Mouse (Mus musculus): ENCODE data around the gene Vil1. TPM values are rescaled to one million over a fixed set of nuclear protein-coding genes. Genes with fewer than 3 reads are reported as not detected.
A peak's percentile ranks its signal among the peaks of the same experiment; 100 is the strongest.

The Vil1 gene
- total RNA-seq (2014; rRNA removed) (0.38 and 0.80 TPM in 2 replicates), polyA plus RNA-seq (2015; fragmentation: Nextera tagmentation; extraction: Ambion mirVana) (0.31 and 0.43 TPM in 2 replicates)

DNA sequence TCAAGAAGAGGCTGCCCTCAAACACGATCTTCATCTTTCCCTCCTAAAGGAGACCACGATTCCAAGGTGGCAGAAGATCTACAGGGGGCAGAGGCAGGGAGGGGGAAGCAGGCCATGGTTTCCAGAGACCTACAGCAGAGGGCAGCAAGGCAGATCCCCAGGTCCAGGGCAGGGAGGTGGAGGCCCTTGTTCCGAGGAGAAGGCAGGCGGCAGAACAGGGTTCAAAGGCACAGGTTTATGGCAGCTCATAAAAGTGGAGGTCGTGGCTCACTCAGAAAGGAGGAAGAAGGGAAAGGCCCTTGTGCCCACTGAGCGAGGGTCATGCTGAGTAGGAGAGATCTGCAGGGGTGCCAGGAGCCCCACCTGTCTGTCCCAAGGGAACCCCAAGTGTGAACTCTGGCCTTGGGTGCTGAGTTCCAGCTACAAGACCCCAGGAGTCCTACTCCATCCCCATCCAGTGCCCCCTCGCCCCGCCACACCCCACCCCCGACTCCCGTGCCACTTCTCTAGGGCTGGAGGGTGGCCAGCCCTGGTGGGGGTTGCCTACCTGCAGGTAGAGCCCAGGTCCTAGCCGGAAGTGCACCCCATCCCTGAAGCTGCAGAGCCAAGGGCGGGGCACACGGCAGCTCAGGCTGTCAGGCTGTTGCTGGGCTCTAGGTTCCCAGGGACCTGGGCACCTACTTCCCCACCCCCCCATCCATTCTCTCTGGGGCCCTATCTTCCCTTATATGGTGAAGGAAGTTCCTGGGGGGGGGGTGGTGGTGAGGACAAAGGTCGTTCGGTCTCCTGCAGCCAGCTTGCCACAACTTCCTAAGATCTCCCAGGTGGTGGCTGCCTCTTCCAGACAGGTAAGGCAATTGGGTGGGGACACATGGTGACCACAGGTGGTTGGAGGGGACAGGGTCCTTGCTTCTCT lies at the start of gene Vil1:
Gene Vil1, plus strand, starts transcription at position 788 of the 916 bp plus-strand sequence.
- Histone ChIP-seq H3K9ac (replicated peaks; ENCODE audit: low read length, poor library complexity, severe bottlenecking) (no peak within 1 kb of the TSS), H3K36me3 (ENCODE audit: insufficient read depth, low read length) (no peaks in the 10 kb centered on the region), H3K4me2 (ENCODE audit: low read depth, low read length, poor library complexity, severe bottlenecking) (no peak within 1 kb of the TSS), H3K27me3 (ENCODE audit: insufficient read depth, low read length) (no peaks in the 10 kb centered on the region), H3K27ac (ENCODE audit: low read depth, low read length) (no peak within 1 kb of the TSS), H3K4me1 (ENCODE audit: insufficient read depth, low read length) (no peaks in the 10 kb centered on the region), H3K4me3 (ENCODE audit: low read depth, low read length) (no peak within 1 kb of the TSS), H3K9me3 (ENCODE audit: low read length) (no peaks in the 10 kb centered on the region)
- 60% methylated on average over 15 of the region's 15 CpGs for WGBS
- TF ChIP-seq CTCF (IDR thresholded peaks at IDR 0.05), result no peak
- DNase-seq (ENCODE audit: low spot score) (no peak), ATAC-seq (ENCODE audit: low FRiP score) (no peak)

- TF ChIP-seq CTCF (IDR thresholded peaks at IDR 0.05), result no peak
- Histone ChIP-seq H3K4me2 (ENCODE audit: low read depth, low read length, poor library complexity, severe bottlenecking) (no peak overlapping the region), H3K4me1 (ENCODE audit: insufficient read depth, low read length) (no peaks in the 10 kb centered on the region), H3K9ac (replicated peaks; ENCODE audit: low read length, poor library complexity, severe bottlenecking) (no peak overlapping the region), H3K27me3 (ENCODE audit: insufficient read depth, low read length) (no peaks in the 10 kb centered on the region), H3K36me3 (ENCODE audit: insufficient read depth, low read length) (no peaks in the 10 kb centered on the region; the same call in 1 of the 2 replicates), H3K4me3 (ENCODE audit: low read depth, low read length) (no peak overlapping the region), H3K27ac (ENCODE audit: low read depth, low read length) (no peak overlapping the region), H3K9me3 (ENCODE audit: low read length) (no peaks in the 10 kb centered on the region)
- DNase-seq (ENCODE audit: low spot score) (no peak), ATAC-seq (ENCODE audit: low FRiP score) (no peak)
- 86% methylated on average over 5 of the region's 5 CpGs for WGBS
Measured at GRCm38 (mm10) chr1:74359952-74360517, 49.1 kb upstream of the Vil1 start.

- WGBS, result 3% methylated on average over 2 of the region's 2 CpGs
- no peak within 1 kb of the TSS for H3K4me3 ChIP-seq (ENCODE audit: low read depth, low read length)
- no peaks in the 10 kb centered on the region for H3K36me3 ChIP-seq (ENCODE audit: insufficient read depth, low read length)
- H3K27ac ChIP-seq (ENCODE audit: low read depth, low read length), result no peak within 1 kb of the TSS
- ATAC-seq (ENCODE audit: low FRiP score) (peak; percentile 85), DNase-seq (ENCODE audit: low spot score) (peak; percentile 94)
- no peak within 1 kb of the TSS for H3K4me2 ChIP-seq (ENCODE audit: low read depth, low read length, poor library complexity, severe bottlenecking)
- H3K9me3 ChIP-seq (ENCODE audit: low read length), result no peaks in the 10 kb centered on the region
- H3K4me1 ChIP-seq (ENCODE audit: insufficient read depth, low read length), result no peaks in the 10 kb centered on the region
- no peaks in the 10 kb centered on the region; the same call in 1 of the 2 replicates for H3K27me3 ChIP-seq (ENCODE audit: insufficient read depth, low read length)
- TF ChIP-seq CTCF (IDR thresholded peaks at IDR 0.05), result peak; percentile 90
- H3K9ac ChIP-seq (replicated peaks; ENCODE audit: low read length, poor library complexity, severe bottlenecking), result no peak within 1 kb of the TSS
Measured at GRCm38 (mm10) chr1:74361812-74362211, 47.4 kb upstream of the Vil1 start, which contains the start of gene Catip. Gene Catip, plus strand, starts transcription at chr1:74362108.

- no peak for TF ChIP-seq CTCF (IDR thresholded peaks at IDR 0.05)
- ATAC-seq (ENCODE audit: low FRiP score) (peak; percentile 25; the same call in 1 of the 2 replicates), DNase-seq (ENCODE audit: low spot score) (no peak)
- H3K4me2 ChIP-seq (ENCODE audit: low read depth, low read length, poor library complexity, severe bottlenecking), result no peak overlapping the region
- H3K9me3 ChIP-seq (ENCODE audit: low read length), result no peaks in the 10 kb centered on the region
- no peak overlapping the region for H3K4me3 ChIP-seq (ENCODE audit: low read depth, low read length)
- H3K27ac ChIP-seq (ENCODE audit: low read depth, low read length), result no peak overlapping the region
- no peaks in the 10 kb centered on the region; the same call in 1 of the 2 replicates for H3K27me3 ChIP-seq (ENCODE audit: insufficient read depth, low read length)
- no peaks in the 10 kb centered on the region for H3K4me1 ChIP-seq (ENCODE audit: insufficient read depth, low read length)
- 68% methylated on average over 17 of the region's 17 CpGs for WGBS
- H3K36me3 ChIP-seq (ENCODE audit: insufficient read depth, low read length), result no peaks in the 10 kb centered on the region
- H3K9ac ChIP-seq (replicated peaks; ENCODE audit: low read length, poor library complexity, severe bottlenecking), result no peak overlapping the region
Measured at GRCm38 (mm10) chr1:74362325-74363229, 46.6 kb upstream of the Vil1 start.

GRCm38 (mm10) chr1:74363437-74363836 lies 45.7 kb upstream of the Vil1 start:
- no peaks in the 10 kb centered on the region for H3K9me3 ChIP-seq (ENCODE audit: low read length)
- no peak overlapping the region for H3K9ac ChIP-seq (replicated peaks; ENCODE audit: low read length, poor library complexity, severe bottlenecking)
- H3K27me3 ChIP-seq (ENCODE audit: insufficient read depth, low read length), result no peaks in the 10 kb centered on the region; the same call in 1 of the 2 replicates
- DNase-seq (ENCODE audit: low spot score) (no peak), ATAC-seq (ENCODE audit: low FRiP score) (no peak)
- 63% methylated on average over 5 of the region's 5 CpGs for WGBS
- TF ChIP-seq CTCF (IDR thresholded peaks at IDR 0.05), result no peak
- H3K4me2 ChIP-seq (ENCODE audit: low read depth, low read length, poor library complexity, severe bottlenecking), result no peak overlapping the region
- no peak overlapping the region for H3K4me3 ChIP-seq (ENCODE audit: low read depth, low read length)
- H3K27ac ChIP-seq (ENCODE audit: low read depth, low read length), result no peak overlapping the region
- H3K4me1 ChIP-seq (ENCODE audit: insufficient read depth, low read length), result peaks cover 4% of the 10 kb centered on the region; the same call in 1 of the 2 replicates
- H3K36me3 ChIP-seq (ENCODE audit: insufficient read depth, low read length), result no peaks in the 10 kb centered on the region

Measured in midbrain, postnatal 0 days (tissue).